15 mouse cellular contexts compared by ENCODE assay signal in the genomic region with DNA sequence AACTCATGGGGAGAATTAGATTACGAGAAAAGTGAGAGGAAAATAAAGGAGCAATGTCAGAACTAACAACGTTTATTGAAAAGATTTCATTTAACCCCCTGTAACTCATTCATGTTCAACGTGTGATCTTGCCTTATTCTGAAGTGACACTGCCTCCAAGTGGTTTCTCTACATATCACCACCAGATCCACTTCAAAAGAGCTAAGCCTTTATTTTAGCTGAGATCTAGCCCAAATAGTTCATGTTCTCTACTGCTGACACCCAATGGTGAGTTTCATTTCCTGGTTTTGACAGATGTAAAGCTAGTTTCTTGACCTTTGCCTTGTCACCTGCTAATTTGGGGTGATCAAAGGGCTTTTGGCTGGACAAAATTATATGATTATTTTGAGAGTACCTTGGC.
"Had no signal": no experiment of that assay in that cellular context is flagged by ENCODE, and none has a peak within 500 bp of the region (broad histone marks: within the 10 kb centered on the region; RNA-seq: fewer than 3 reads in every experiment).

No protein-coding gene starts in this region.

- H3K4me3 ChIP-seq: kidney, embryonic 15.5 days; layer of hippocampus, adult 2 months; liver, embryonic 13.5 days; midbrain, embryonic 15.5 days; neural tube, embryonic 13.5 days had no signal

- H3K4me1 ChIP-seq: kidney, embryonic 15.5 days; liver, embryonic 13.5 days; midbrain, embryonic 15.5 days; neural tube, embryonic 13.5 days had no signal

- DNase-seq: kidney, adult 8-10 months; kidney, postnatal 10 days; kidney, postnatal 4 days; layer of hippocampus, adult 9-11 months; liver, embryonic 13.5 days; lung, adult 2 months; lung, postnatal 14 days; lung, postnatal 4 days; thymus, postnatal 25 days had no signal

- H3K9me3 ChIP-seq: kidney, embryonic 15.5 days; liver, embryonic 13.5 days; midbrain, embryonic 15.5 days; neural tube, embryonic 13.5 days had no signal

- H3K27me3 ChIP-seq: kidney, embryonic 15.5 days; liver, embryonic 13.5 days; midbrain, embryonic 15.5 days; neural tube, embryonic 13.5 days had no signal

- H3K4me2 ChIP-seq: kidney, embryonic 15.5 days; liver, embryonic 13.5 days; midbrain, embryonic 11.5 days; midbrain, embryonic 15.5 days; neural tube, embryonic 13.5 days had no signal

- H3K9ac ChIP-seq: kidney, embryonic 15.5 days; liver, embryonic 13.5 days; midbrain, embryonic 15.5 days; neural tube, embryonic 13.5 days had no signal

- H3K36me3 ChIP-seq: kidney, embryonic 15.5 days; liver, embryonic 13.5 days; midbrain, embryonic 15.5 days; neural tube, embryonic 13.5 days had no signal

- ATAC-seq: midbrain, embryonic 15.5 days had no signal

- H3K27ac ChIP-seq: kidney, embryonic 15.5 days; layer of hippocampus, adult 2 months; liver, embryonic 13.5 days; midbrain, embryonic 15.5 days; neural tube, embryonic 13.5 days; stomach, postnatal 0 days had no signal
